Mouse (Mus musculus) lung, postnatal 0 days (tissue): Measurements from ENCODE around the gene Usp3. TPM values are rescaled to one million over a fixed set of nuclear protein-coding genes. Genes with fewer than 3 reads are reported as not detected.

Experiments used
- ATAC-seq: fragments of 200-750 bp; cut with Nextera tagmentation; 2 replicates; pipeline ENCODE4 v1.8.0; 2017; ENCODE audit warnings: moderate library complexity
- DNase-seq: peaks from one replicate; pipeline ENCODE4 v3.0.0-alpha.2; 2016; ENCODE audit warnings: low spot score
- H3K27ac ChIP-seq: fragments of 300-500 bp; sonication (generic); 2 replicates; pipeline ENCODE4 v1.5.1; 2014; ENCODE audit warnings: antibody characterized with exemption, mild to moderate bottlenecking, low read length, mixed read lengths
- H3K27me3 ChIP-seq: fragments of 300-500 bp; sonication (generic); replicated peaks from 2 replicates; pipeline ENCODE4 v1.6.1; 2014; ENCODE audit warnings: low read length, mixed read lengths; ENCODE audit not compliant: insufficient read depth
- H3K36me3 ChIP-seq: fragments of 300-500 bp; sonication (generic); 2 replicates; pipeline ENCODE4 v1.6.1; 2014; ENCODE audit warnings: low read length, mixed read lengths; ENCODE audit not compliant: insufficient read depth
- H3K4me1 ChIP-seq: fragments of 300-500 bp; sonication (generic); 2 replicates; pipeline ENCODE4 v1.6.1; 2014; ENCODE audit warnings: antibody characterized with exemption, low read depth, low read length, mixed read lengths; ENCODE audit not compliant: insufficient read depth
- H3K4me2 ChIP-seq: fragments of 300-500 bp; sonication (generic); replicated peaks from 2 replicates; pipeline ENCODE4 v1.6.1; 2014; ENCODE audit warnings: low read depth, mild to moderate bottlenecking, low read length, moderate library complexity, mixed read lengths
- H3K4me3 ChIP-seq: fragments of 300-500 bp; sonication (generic); 2 replicates; pipeline ENCODE4 v1.5.1; 2014; ENCODE audit warnings: low read depth, low read length
- H3K9ac ChIP-seq: fragments of 300-500 bp; sonication (generic); replicated peaks from 2 replicates; pipeline ENCODE4 v1.6.1; 2014; ENCODE audit warnings: low read depth, mild to moderate bottlenecking
- H3K9me3 ChIP-seq: fragments of 300-500 bp; sonication (generic); 2 replicates; pipeline ENCODE4 v1.6.1; 2016; ENCODE audit warnings: low read length, mixed read lengths
- CTCF ChIP-seq: IDR thresholded peaks from 2 replicates; pipeline ENCODE4 v1.5.1; 2016; ENCODE audit warnings: antibody characterized with exemption, mild to moderate bottlenecking
- EP300 ChIP-seq: IDR thresholded peaks from 2 replicates; pipeline ENCODE4 v1.6.1; 2016; ENCODE audit warnings: antibody characterized with exemption, mild to moderate bottlenecking, control low read depth
- WGBS: fragments of 180-500 bp; shearing (Covaris S2); extraction: QIAGEN DNeasy Blood & Tissue Kit; methylation state at CpG from one replicate; pipeline ENCODE4 v1.1.7; 2014; 5-methylcytosine and 5-hydroxymethylcytosine counted together
- polyA plus RNA-seq: library from polyadenylated mRNA; unstranded; fragments of >200 nt; fragmentation: Nextera tagmentation; extraction: Ambion mirVana; gene quantifications from 2 replicates; pipeline ENCODE4 v1.2.1, GENCODE M21; 2015

Usp3 gene
- polyA plus RNA-seq, 1 experiment from 2014 or later, result 45.9 TPM

DNA sequence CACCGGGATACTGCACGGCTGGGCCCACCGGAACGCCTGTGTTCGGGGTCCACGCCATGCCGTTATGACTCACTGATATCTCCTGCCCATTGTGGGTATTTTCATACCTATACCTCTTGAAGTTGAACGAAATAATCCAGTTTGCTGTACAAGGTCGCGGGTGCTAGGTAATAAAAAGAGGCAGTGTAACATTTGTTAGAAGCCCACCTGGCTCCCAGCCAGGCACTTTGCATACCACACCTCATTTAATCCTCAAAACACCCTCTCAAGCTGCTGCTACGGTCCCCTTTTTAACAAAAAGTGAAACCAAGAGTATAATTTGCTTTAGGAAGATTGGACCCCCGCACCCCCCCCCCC lies 649 bp upstream of the Usp3 start:
- H3K4me3 ChIP-seq, result peak overlapping the region; percentile 94
- no peaks in the 10 kb centered on the region for H3K27me3 ChIP-seq
- peaks cover 19% of the 10 kb centered on the region; the same call in 1 of the 2 replicates for H3K4me1 ChIP-seq
- ATAC-seq (no peak), DNase-seq (no peak)
- H3K9ac ChIP-seq, result peak overlapping the region; percentile 27
- peak overlapping the region; percentile 73 for H3K4me2 ChIP-seq
- H3K9me3 ChIP-seq, result no peaks in the 10 kb centered on the region
- H3K36me3 ChIP-seq, result no peaks in the 10 kb centered on the region
- 3% methylated on average over 12 of the region's 12 CpGs for WGBS
- peak overlapping the region; percentile 97 for H3K27ac ChIP-seq
- TF ChIP-seq EP300 (no peak), CTCF (no peak)

GRCm38 (mm10) chr9:66591851-66592645 lies 894 bp downstream of the Usp3 start:
- H3K27me3 ChIP-seq, result no peaks in the 10 kb centered on the region
- WGBS, result under 1% methylated on average over 56 of the region's 83 CpGs
- TF ChIP-seq EP300 (0 out of 2 replicates have a peak, but pooled peaks have one; percentile 30), CTCF (no peak)
- peak overlapping the region; percentile 94 for H3K4me3 ChIP-seq
- H3K36me3 ChIP-seq, result no peaks in the 10 kb centered on the region
- H3K4me2 ChIP-seq, result peak overlapping the region; percentile 70
- peak overlapping the region; percentile 97 for H3K27ac ChIP-seq
- no peaks in the 10 kb centered on the region for H3K9me3 ChIP-seq
- peak overlapping the region; percentile 97 for H3K9ac ChIP-seq
- H3K4me1 ChIP-seq, result peaks cover 19% of the 10 kb centered on the region; the same call in 1 of the 2 replicates
- peak; percentile 80 for DNase-seq
- peak; percentile 56 for ATAC-seq

GRCm38 (mm10) chr9:66590051-66590450 lies 2.9 kb downstream of the Usp3 start:
- Histone ChIP-seq H3K4me3 (no peak overlapping the region), H3K4me2 (no peak overlapping the region; the same call in 1 of the 2 replicates), H3K36me3 (no peaks in the 10 kb centered on the region), H3K9ac (no peak overlapping the region), H3K4me1 (peaks cover 19% of the 10 kb centered on the region; the same call in 1 of the 2 replicates), H3K27me3 (no peaks in the 10 kb centered on the region), H3K9me3 (no peaks in the 10 kb centered on the region), H3K27ac (no peak overlapping the region)
- WGBS, result 35% methylated on average over 2 of the region's 2 CpGs
- TF ChIP-seq EP300 (no peak), CTCF (no peak)
- ATAC-seq, result no peak
- no peak for DNase-seq

DNA sequence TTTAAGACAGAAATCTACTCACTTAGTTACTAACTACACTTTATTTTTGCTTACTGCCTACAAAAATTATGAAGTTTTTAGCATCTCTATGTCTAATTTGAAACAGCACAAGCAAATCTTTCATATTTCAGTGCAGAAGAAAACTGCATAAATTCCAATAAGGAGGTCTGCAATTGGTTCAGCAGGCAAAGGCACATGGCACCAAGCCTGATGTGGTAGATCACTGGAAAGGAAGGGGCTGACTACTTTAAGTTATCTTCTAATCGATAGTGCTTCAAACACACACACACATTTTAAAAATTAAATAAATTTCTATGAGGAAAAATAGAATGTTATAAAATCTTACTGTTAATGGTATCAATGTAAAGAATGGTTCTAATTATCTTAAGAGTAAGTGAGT lies 5.9 kb downstream of the Usp3 start:
- TF ChIP-seq EP300, result no peak
- no peak for TF ChIP-seq CTCF
- ATAC-seq (no peak), DNase-seq (no peak)
- Histone ChIP-seq H3K9me3 (no peaks in the 10 kb centered on the region), H3K27me3 (no peaks in the 10 kb centered on the region), H3K9ac (no peak overlapping the region), H3K4me2 (no peak overlapping the region), H3K4me1 (peaks cover 12% of the 10 kb centered on the region; the same call in 1 of the 2 replicates), H3K4me3 (no peak overlapping the region), H3K27ac (no peak overlapping the region), H3K36me3 (no peaks in the 10 kb centered on the region)
- WGBS, result 86% methylated on average over 1 of the region's 1 CpGs

DNA sequence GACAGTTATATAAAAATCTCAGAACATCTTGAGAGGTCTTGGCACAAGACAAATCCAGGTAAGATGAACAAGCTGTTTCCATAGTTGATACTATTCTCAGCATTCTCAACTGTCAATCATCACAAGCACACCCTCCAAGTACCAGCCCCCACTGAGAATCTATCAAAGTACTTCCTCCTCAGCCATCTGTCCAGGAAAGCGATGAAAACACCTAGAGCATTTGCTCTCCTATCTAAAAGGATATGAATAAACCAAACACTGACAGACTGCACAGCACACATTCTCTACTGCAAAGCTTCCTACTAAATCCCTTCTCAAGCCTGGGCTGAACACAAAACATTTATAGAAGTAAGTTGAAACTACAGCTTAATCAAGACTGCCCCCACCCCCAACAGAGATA lies 6.4 kb downstream of the Usp3 start:
- no peak for ATAC-seq
- H3K4me1 ChIP-seq, result peaks cover 11% of the 10 kb centered on the region; the same call in 1 of the 2 replicates
- H3K27ac ChIP-seq, result no peak overlapping the region
- no peaks in the 10 kb centered on the region for H3K36me3 ChIP-seq
- H3K4me2 ChIP-seq, result no peak overlapping the region
- TF ChIP-seq EP300 (no peak), CTCF (no peak)
- H3K27me3 ChIP-seq, result no peaks in the 10 kb centered on the region
- no peak overlapping the region for H3K9ac ChIP-seq
- DNase-seq, result no peak
- no peak overlapping the region for H3K4me3 ChIP-seq
- no peaks in the 10 kb centered on the region for H3K9me3 ChIP-seq
- 12% methylated on average over 1 of the region's 1 CpGs for WGBS

DNA sequence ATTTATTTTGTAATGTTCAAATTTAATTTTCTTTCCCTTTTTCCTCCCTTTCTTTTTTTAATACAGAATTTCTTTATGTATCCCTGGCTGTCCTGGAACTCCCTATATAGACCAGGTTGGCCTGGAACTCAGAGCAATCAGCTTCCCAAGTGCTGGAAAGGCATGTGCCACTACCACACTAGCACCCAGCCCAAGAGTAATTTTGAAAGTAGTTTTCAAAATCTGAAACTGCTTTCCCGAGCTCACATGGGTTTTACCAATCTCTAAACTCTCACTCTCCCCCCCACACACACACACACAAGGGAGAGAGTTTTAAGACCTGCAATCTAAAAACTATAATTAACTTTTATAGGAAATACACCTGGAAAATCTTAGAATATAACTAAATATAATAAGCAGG lies 7.8 kb downstream of the Usp3 start:
- ATAC-seq, result no peak
- TF ChIP-seq EP300, result no peak
- no peak for TF ChIP-seq CTCF
- Histone ChIP-seq H3K27me3 (no peaks in the 10 kb centered on the region), H3K4me2 (no peak overlapping the region), H3K4me1 (peaks cover 6% of the 10 kb centered on the region; the same call in 1 of the 2 replicates), H3K9me3 (no peaks in the 10 kb centered on the region), H3K4me3 (no peak overlapping the region), H3K27ac (no peak overlapping the region), H3K36me3 (no peaks in the 10 kb centered on the region), H3K9ac (no peak overlapping the region)
- DNase-seq, result no peak
- WGBS, result 52% methylated on average over 1 of the region's 1 CpGs
